23 mouse cellular contexts compared by ENCODE assay signal in genomic region chr6:72316044-72316443, GRCm38 (mm10). TPM values are rescaled to one million over a fixed set of nuclear protein-coding genes. Genes with fewer than 3 reads are reported as not detected.
DNase-seq lines count a peak whose midpoint lies in the region; ATAC-seq and TF ChIP-seq lines count a peak whose summit lies in the region.
"Had no signal": no experiment of that assay in that cellular context is flagged by ENCODE, and none has a peak within 500 bp of the region (broad histone marks: within the 10 kb centered on the region; RNA-seq: fewer than 3 reads in every experiment).

No protein-coding gene starts in this region.

- peak overlapping the region in 1 of 2 experiments; percentile 77; a peak in 3 of 4 replicates for H3K27ac ChIP-seq in heart, embryonic 14.5 days (replicated peaks in 1 of 2; ENCODE audit: control insufficient read depth in 1 of 2, insufficient read depth in 1 of 2, low read depth in 2 of 2, low read length in 2 of 2)
- H3K27ac ChIP-seq in stomach, postnatal 0 days (replicated peaks), result no peak overlapping the region
- no peak overlapping the region for H3K27ac ChIP-seq in forebrain, embryonic 16.5 days (ENCODE audit: low read length)
- H3K27ac ChIP-seq: forebrain, embryonic 13.5 days; hindbrain, embryonic 10.5 days; limb, embryonic 13.5 days; midbrain, embryonic 12.5 days had no signal

- H3K9ac ChIP-seq in heart, embryonic 14.5 days (ENCODE audit: low read length), result peak overlapping the region; percentile 12; the same call in 1 of the 2 replicates
- no peak overlapping the region for H3K9ac ChIP-seq in stomach, postnatal 0 days (ENCODE audit: low read length)
- no peak overlapping the region for H3K9ac ChIP-seq in forebrain, embryonic 16.5 days (replicated peaks; ENCODE audit: low read depth, low read length)
- H3K9ac ChIP-seq: forebrain, embryonic 13.5 days; limb, embryonic 13.5 days; lung, embryonic 15.5 days; midbrain, embryonic 12.5 days had no signal

- TF ChIP-seq CTCF in lung, adult 2 months (IDR thresholded peaks at IDR 0.05; ENCODE audit: insufficient read depth, low read length), result peak; percentile 23; the same call in 1 of the 2 replicates
- TF ChIP-seq CTCF in stomach, postnatal 0 days (IDR thresholded peaks at IDR 0.05; ENCODE audit: low read depth), result 0 out of 2 replicates have a peak, but pooled peaks have one; percentile 3

- no peak overlapping the region for H3K4me2 ChIP-seq in heart, embryonic 14.5 days (ENCODE audit: low read length)
- H3K4me2 ChIP-seq in stomach, postnatal 0 days (replicated peaks; ENCODE audit: low read depth), result no peak overlapping the region
- no peak overlapping the region for H3K4me2 ChIP-seq in forebrain, embryonic 16.5 days (ENCODE audit: low read length)
- H3K4me2 ChIP-seq: forebrain, embryonic 13.5 days; limb, embryonic 13.5 days; lung, embryonic 15.5 days; midbrain, embryonic 12.5 days had no signal

- H3K4me1 ChIP-seq in heart, embryonic 14.5 days (ENCODE audit: control insufficient read depth in 2 of 2, insufficient read depth in 2 of 2, low read length in 2 of 2), result peaks cover 24 to 36% of the 10 kb centered on the region in 2 experiments
- H3K4me1 ChIP-seq in lung, adult 2 months (ENCODE audit: control insufficient read depth, insufficient read depth, low read length), result peaks cover 3% of the 10 kb centered on the region
- no peaks in the 10 kb centered on the region for H3K4me1 ChIP-seq in stomach, postnatal 0 days (replicated peaks; ENCODE audit: control insufficient read depth, insufficient read depth)
- H3K4me1 ChIP-seq in forebrain, embryonic 16.5 days (replicated peaks; ENCODE audit: control insufficient read depth, insufficient read depth, low read length), result no peaks in the 10 kb centered on the region
- H3K4me1 ChIP-seq: forebrain, embryonic 13.5 days; hindbrain, embryonic 10.5 days; limb, embryonic 13.5 days; lung, embryonic 15.5 days; midbrain, embryonic 12.5 days had no signal

- H3K4me3 ChIP-seq in heart, embryonic 14.5 days (ENCODE audit: control insufficient read depth in 1 of 2, insufficient read depth in 1 of 2, low read depth in 1 of 2, low read length in 2 of 2), result no peak overlapping the region
- no peak overlapping the region for H3K4me3 ChIP-seq in lung, adult 2 months (replicated peaks; ENCODE audit: extremely low read depth, low read depth, low read length)
- no peak overlapping the region for H3K4me3 ChIP-seq in stomach, postnatal 0 days (ENCODE audit: low read depth, low read length)
- H3K4me3 ChIP-seq in forebrain, embryonic 16.5 days (replicated peaks; ENCODE audit: low read length), result no peak overlapping the region
- H3K4me3 ChIP-seq: forebrain, embryonic 13.5 days; hindbrain, embryonic 10.5 days; limb, embryonic 13.5 days; lung, embryonic 15.5 days; midbrain, embryonic 12.5 days had no signal

- no peak for DNase-seq in heart, adult 9 months (ENCODE audit: low spot score in 2 of 2)
- DNase-seq in urinary bladder, postnatal 14 days (ENCODE audit: low spot score), result peak; percentile 42
- no peak for DNase-seq in urinary bladder, postnatal 25 days (ENCODE audit: low spot score)
- DNase-seq in lung, adult 2 months, result no peak
- no peak for DNase-seq in stomach, postnatal 0 days (ENCODE audit: low spot score)
- DNase-seq in layer of hippocampus, postnatal 36 days, result no peak
- DNase-seq: cerebellum, adult 9-11 months; embryo, embryonic 11 days; gastrocnemius, postnatal 36 days; kidney, adult 9 months; kidney, postnatal 36 days; layer of hippocampus, adult 9-11 months had no signal

- no peaks in the 10 kb centered on the region for H3K9me3 ChIP-seq in heart, embryonic 14.5 days (ENCODE audit: control insufficient read depth, low read length)
- no peaks in the 10 kb centered on the region for H3K9me3 ChIP-seq in stomach, postnatal 0 days (ENCODE audit: control insufficient read depth, low read length)
- no peaks in the 10 kb centered on the region for H3K9me3 ChIP-seq in forebrain, embryonic 16.5 days (ENCODE audit: control insufficient read depth, low read length)
- H3K9me3 ChIP-seq: forebrain, embryonic 13.5 days; hindbrain, embryonic 10.5 days; limb, embryonic 13.5 days; lung, embryonic 15.5 days; midbrain, embryonic 12.5 days had no signal

- H3K27me3 ChIP-seq in heart, embryonic 14.5 days (ENCODE audit: control insufficient read depth, insufficient read depth, low read length), result no peaks in the 10 kb centered on the region
- no peaks in the 10 kb centered on the region for H3K27me3 ChIP-seq in stomach, postnatal 0 days (ENCODE audit: control insufficient read depth, insufficient read depth, low read length)
- no peaks in the 10 kb centered on the region for H3K27me3 ChIP-seq in forebrain, embryonic 16.5 days (replicated peaks; ENCODE audit: control insufficient read depth, insufficient read depth, low read length)
- H3K27me3 ChIP-seq: forebrain, embryonic 13.5 days; limb, embryonic 13.5 days; lung, embryonic 15.5 days; midbrain, embryonic 12.5 days had no signal

- H3K36me3 ChIP-seq in heart, embryonic 14.5 days (ENCODE audit: control insufficient read depth, insufficient read depth, low read length), result peaks cover 44% of the 10 kb centered on the region
- peaks cover 7% of the 10 kb centered on the region; the same call in 1 of the 2 replicates for H3K36me3 ChIP-seq in stomach, postnatal 0 days (ENCODE audit: control insufficient read depth, insufficient read depth, low read length)
- peaks cover 28% of the 10 kb centered on the region for H3K36me3 ChIP-seq in forebrain, embryonic 16.5 days (ENCODE audit: control insufficient read depth, insufficient read depth)

- ATAC-seq in heart, embryonic 14.5 days (ENCODE audit: insufficient number of reproducible peaks, insufficient read depth, low FRiP score, low read depth), result no peak
- no peak for ATAC-seq in stomach, postnatal 0 days (ENCODE audit: low FRiP score, low TSS enrichment)
- no peak for ATAC-seq in forebrain, embryonic 16.5 days
- ATAC-seq: forebrain, embryonic 13.5 days; inflammation-experienced regulatory T-cells, adult 6 months had no signal

- 12% methylated on average over 1 of the region's 1 CpGs for WGBS in heart, embryonic 14.5 days
- 71% methylated on average over 1 of the region's 1 CpGs for WGBS in lung, adult 2 months
- WGBS in stomach, postnatal 0 days, result 50% methylated on average over 1 of the region's 1 CpGs
- 92% methylated on average over 1 of the region's 1 CpGs for WGBS in forebrain, embryonic 16.5 days

- no peak for TF ChIP-seq EP300 in stomach, postnatal 0 days (optimal IDR thresholded peaks at IDR 0.05)

- peak; percentile 80; the same call in 1 of the 2 replicates for TF ChIP-seq POLR2A in lung, adult 2 months (IDR thresholded peaks at IDR 0.05; ENCODE audit: borderline replicate concordance, extremely low read depth, low read depth, low read length)

RNA-seq across cellular contexts. Expression of gene Sftpb, which starts 11.6 kb away (rescaled TPM):
- polyA plus RNA-seq in heart, embryonic 14.5 days (2014; fragmentation: Nextera tagmentation; extraction: Ambion mirVana), result not detected in 2 replicates
- polyA plus RNA-seq in lung, adult 2 months (2012; rRNA removed), result 5,575 and 7,301 TPM in 2 replicates
- not detected in 2 replicates for polyA plus RNA-seq in stomach, postnatal 0 days (2015; fragmentation: Nextera tagmentation; extraction: Ambion mirVana)
- 0.14 and 0.29 TPM in 2 replicates for polyA plus RNA-seq in forebrain, embryonic 16.5 days (2015; fragmentation: Nextera tagmentation; extraction: Ambion mirVana)
- total RNA-seq in layer of hippocampus, postnatal 36 days (2021), result not detected
- total RNA-seq: adrenal gland, adult 18-20 months; gastrocnemius, postnatal 36 days had no signal
- polyA plus RNA-seq: C2C12; forebrain, embryonic 13.5 days; hindbrain, embryonic 10.5 days; inflammation-experienced regulatory T-cells, adult 6 months; limb, embryonic 13.5 days; midbrain, embryonic 12.5 days; neural tube, embryonic 14.5 days had no signal

RNA-seq across cellular contexts. Expression of gene Usp39, which starts 28.9 kb away (rescaled TPM):
- 32.4 and 32.8 TPM in 2 replicates for polyA plus RNA-seq in heart, embryonic 14.5 days (2014; fragmentation: Nextera tagmentation; extraction: Ambion mirVana)
- polyA plus RNA-seq in lung, adult 2 months (2012; rRNA removed), result 20.0 and 21.8 TPM in 2 replicates
- polyA plus RNA-seq in stomach, postnatal 0 days (2015; fragmentation: Nextera tagmentation; extraction: Ambion mirVana), result 20.1 and 21.0 TPM in 2 replicates
- 48.5 and 51.5 TPM in 2 replicates for polyA plus RNA-seq in forebrain, embryonic 16.5 days (2015; fragmentation: Nextera tagmentation; extraction: Ambion mirVana)
- total RNA-seq in layer of hippocampus, postnatal 36 days (2021), result 10 to 100 TPM; 31.3 to 35.8 TPM

RNA-seq across cellular contexts. Expression of gene 0610030E20Rik, which starts 31.1 kb away (rescaled TPM):
- polyA plus RNA-seq in heart, embryonic 14.5 days (2014; fragmentation: Nextera tagmentation; extraction: Ambion mirVana), result 13.7 and 13.8 TPM in 2 replicates
- 19.3 and 21.3 TPM in 2 replicates for polyA plus RNA-seq in lung, adult 2 months (2012; rRNA removed)
- 19.6 and 20.5 TPM in 2 replicates for polyA plus RNA-seq in stomach, postnatal 0 days (2015; fragmentation: Nextera tagmentation; extraction: Ambion mirVana)
- 19.7 and 20.9 TPM in 2 replicates for polyA plus RNA-seq in forebrain, embryonic 16.5 days (2015; fragmentation: Nextera tagmentation; extraction: Ambion mirVana)
- 10 to 100 TPM; 16.9 to 17.2 TPM for total RNA-seq in layer of hippocampus, postnatal 36 days (2021)

RNA-seq across cellular contexts. Expression of gene Tmem150a, which starts 39.2 kb away (rescaled TPM):
- 14.4 and 16.4 TPM in 2 replicates for polyA plus RNA-seq in heart, embryonic 14.5 days (2014; fragmentation: Nextera tagmentation; extraction: Ambion mirVana)
- 60.7 and 71.8 TPM in 2 replicates for polyA plus RNA-seq in lung, adult 2 months (2012; rRNA removed)
- polyA plus RNA-seq in stomach, postnatal 0 days (2015; fragmentation: Nextera tagmentation; extraction: Ambion mirVana), result 7.7 and 8.4 TPM in 2 replicates
- polyA plus RNA-seq in forebrain, embryonic 16.5 days (2015; fragmentation: Nextera tagmentation; extraction: Ambion mirVana), result 17.9 and 21.0 TPM in 2 replicates
- 10 to 100 TPM in 1 of 2 experiments, 1 to 10 TPM in 1; 8.1 to 10.5 TPM for total RNA-seq in layer of hippocampus, postnatal 36 days (2021)

RNA-seq across cellular contexts. Expression of gene Rnf181, which starts 50.7 kb away (rescaled TPM):
- 88.3 and 89.0 TPM in 2 replicates for polyA plus RNA-seq in heart, embryonic 14.5 days (2014; fragmentation: Nextera tagmentation; extraction: Ambion mirVana)
- 96.8 and 123 TPM in 2 replicates for polyA plus RNA-seq in lung, adult 2 months (2012; rRNA removed)
- 136 and 137 TPM in 2 replicates for polyA plus RNA-seq in stomach, postnatal 0 days (2015; fragmentation: Nextera tagmentation; extraction: Ambion mirVana)
- 127 and 139 TPM in 2 replicates for polyA plus RNA-seq in forebrain, embryonic 16.5 days (2015; fragmentation: Nextera tagmentation; extraction: Ambion mirVana)
- total RNA-seq in layer of hippocampus, postnatal 36 days (2021), result 10 to 100 TPM; 77.6 to 85.2 TPM

Comparison
In these comparisons a context has a peak if more than half of its experiments do, and no peak if none do; other contexts are left out.
1. RNA of gene Sftpb, which starts 11.6 kb away (polyA plus RNA-seq): 5,575 to 7,301 TPM in lung, adult 2 months; 0.14 to 0.29 TPM in forebrain, embryonic 16.5 days, not detected in heart, embryonic 14.5 days and not detected in stomach, postnatal 0 days; every median in the first group is over 1,000 times any median in the second.